Mouse (Mus musculus): ENCODE results near the gene Spen. TPM values are rescaled to one million over a fixed set of nuclear protein-coding genes. Genes with fewer than 3 reads are reported as not detected.

Gene Spen
- total RNA-seq, 2 experiments from 2014 or later, result 28.7 to 34.2 TPM

- no peak for ATAC-seq (ENCODE audit: poor library complexity, severe bottlenecking)
Observed at GRCm38 (mm10) chr4:141426796-141427745, 111.3 kb downstream of the Spen start.

- peak; percentile 52 for ATAC-seq (ENCODE audit: poor library complexity, severe bottlenecking)
Observed at GRCm38 (mm10) chr4:141425484-141426479, 112.6 kb downstream of the Spen start.

GRCm38 (mm10) chr4:141423691-141424431, 114.5 kb downstream of the Spen start:
- ATAC-seq (ENCODE audit: poor library complexity, severe bottlenecking), result no peak

- ATAC-seq (ENCODE audit: poor library complexity, severe bottlenecking), result no peak
Observed at GRCm38 (mm10) chr4:141423288-141423687, 115.1 kb downstream of the Spen start.

- ATAC-seq (ENCODE audit: poor library complexity, severe bottlenecking), result no peak
Observed at GRCm38 (mm10) chr4:141422841-141423240, 115.6 kb downstream of the Spen start.

GRCm38 (mm10) chr4:141421423-141421822, 117.0 kb downstream of the Spen start:
- ATAC-seq (ENCODE audit: poor library complexity, severe bottlenecking), result no peak

GRCm38 (mm10) chr4:141420886-141421285, 117.5 kb downstream of the Spen start:
- ATAC-seq (ENCODE audit: poor library complexity, severe bottlenecking), result no peak

GRCm38 (mm10) chr4:141420192-141420829, 118.1 kb downstream of the Spen start, which contains the start of gene Hspb7:
Hspb7 (plus strand) TSS chr4:141420779.
- no peak for ATAC-seq (ENCODE audit: poor library complexity, severe bottlenecking)

GRCm38 (mm10) chr4:141419398-141420191, 118.8 kb downstream of the Spen start:
- peak; percentile 98 for ATAC-seq (ENCODE audit: poor library complexity, severe bottlenecking)

Other genes starting within 250 kb of the Spen start
- 1.1 TPM in 2 replicates for gene Epha2, start 237.4 kb downstream of the Spen start, total RNA-seq (2015)
- 1.3 and 2.1 TPM in 2 replicates for gene Epha2, start 237.4 kb downstream of the Spen start, total RNA-seq (2017)
- gene Fam131c, start 170.4 kb downstream of the Spen start, total RNA-seq (2015), result not detected in 2 replicates
- not detected in 2 replicates for gene Fam131c, start 170.4 kb downstream of the Spen start, total RNA-seq (2017)
- not detected in 2 replicates for gene Clcnka, start 139.9 kb downstream of the Spen start, total RNA-seq (2015)
- not detected in 2 replicates for gene Clcnka, start 139.9 kb downstream of the Spen start, total RNA-seq (2017)
- gene Clcnkb, start 122.6 kb downstream of the Spen start, total RNA-seq (2015), result not detected in 2 replicates
- gene Clcnkb, start 122.6 kb downstream of the Spen start, total RNA-seq (2017), result not detected in 2 replicates
- gene Hspb7, start 117.8 kb downstream of the Spen start, total RNA-seq (2015), result not detected in 2 replicates
- not detected in 2 replicates for gene Hspb7, start 117.8 kb downstream of the Spen start, total RNA-seq (2017)
- not detected in 2 replicates for gene Srarp, start 102.5 kb downstream of the Spen start, total RNA-seq (2015)
- not detected in 2 replicates for gene Srarp, start 102.5 kb downstream of the Spen start, total RNA-seq (2017)
- gene Zbtb17, start 93.9 kb downstream of the Spen start, total RNA-seq (2015), result 12.7 TPM in 2 replicates
- 12.5 and 19.4 TPM in 2 replicates for gene Zbtb17, start 93.9 kb downstream of the Spen start, total RNA-seq (2017)
- not detected in 2 replicates for gene Fblim1, start 67.5 kb upstream of the Spen start, total RNA-seq (2015)
- not detected in 2 replicates for gene Fblim1, start 67.5 kb upstream of the Spen start, total RNA-seq (2017)
- gene Tmem82, start 80.0 kb upstream of the Spen start, total RNA-seq (2015), result 0.16 TPM in 1 of 2 replicates, not detected in the other
- 0.26 TPM in 1 of 2 replicates, not detected in the other for gene Tmem82, start 80.0 kb upstream of the Spen start, total RNA-seq (2017)
- gene Slc25a34, start 85.2 kb upstream of the Spen start, total RNA-seq (2015), result not detected in 2 replicates
- gene Slc25a34, start 85.2 kb upstream of the Spen start, total RNA-seq (2017), result not detected in 2 replicates
- gene Plekhm2, start 126.3 kb upstream of the Spen start, total RNA-seq (2015), result 11.1 and 14.9 TPM in 2 replicates
- gene Plekhm2, start 126.3 kb upstream of the Spen start, total RNA-seq (2017), result 10.4 and 11.1 TPM in 2 replicates
- 26.8 and 33.7 TPM in 2 replicates for gene Rsc1a1, start 147.0 kb upstream of the Spen start, total RNA-seq (2015)
- 9.5 and 16.2 TPM in 2 replicates for gene Rsc1a1, start 147.0 kb upstream of the Spen start, total RNA-seq (2017)
- gene Ddi2, start 184.8 kb upstream of the Spen start, total RNA-seq (2015), result 25.2 and 29.1 TPM in 2 replicates
- gene Ddi2, start 184.8 kb upstream of the Spen start, total RNA-seq (2017), result 37.6 and 47.1 TPM in 2 replicates
- not detected in 2 replicates for gene Agmat, start 208.1 kb upstream of the Spen start, total RNA-seq (2015)
- gene Agmat, start 208.1 kb upstream of the Spen start, total RNA-seq (2017), result not detected in 2 replicates